Mouse (Mus musculus) kidney, adult 2 months (tissue): ENCODE measurements around the gene Nbl1. TPM values are rescaled to one million over a fixed set of nuclear protein-coding genes. Genes with fewer than 3 reads are reported as not detected.
A peak's percentile ranks its signal among the peaks of the same experiment; 100 is the strongest.

Experiments used
- DNase-seq: peaks from one replicate; pipeline ENCODE4 v3.0.0; 2021
- H3K27ac ChIP-seq: fragments of 200-500 bp; 2 replicates; pipeline ENCODE4 v1.5.1; 2012; ENCODE audit warnings: low read depth, low read length, control low read depth, inconsistent platforms; ENCODE audit not compliant: insufficient read depth
- H3K27me3 ChIP-seq: fragments of 200-500 bp; replicated peaks from 2 replicates; pipeline ENCODE4 v1.6.1; 2012; ENCODE audit warnings: mild to moderate bottlenecking, moderate library complexity, low read length, inconsistent platforms; ENCODE audit not compliant: control insufficient read depth, insufficient read depth
- H3K36me3 ChIP-seq: fragments of 200-500 bp; 2 replicates; pipeline ENCODE4 v1.6.1; 2012; ENCODE audit warnings: mild to moderate bottlenecking, moderate library complexity, low read length, inconsistent platforms; ENCODE audit not compliant: control insufficient read depth, insufficient read depth
- H3K4me1 ChIP-seq: fragments of 200-500 bp; 2 replicates; pipeline ENCODE4 v1.6.1; 2011; ENCODE audit warnings: low read length; ENCODE audit not compliant: control insufficient read depth, insufficient read depth
- H3K4me3 ChIP-seq: fragments of 200-500 bp; 2 replicates; pipeline ENCODE4 v1.5.1; 2011; ENCODE audit warnings: mild to moderate bottlenecking, low read depth, low read length, control low read depth; ENCODE audit not compliant: insufficient read depth
- CTCF ChIP-seq: fragments of 200-500 bp; conservative IDR thresholded peaks from 2 replicates; pipeline ENCODE4 v1.5.1; 2011; ENCODE audit warnings: low read depth, mild to moderate bottlenecking, control low read depth, low read length, moderate library complexity, mixed read lengths; ENCODE audit not compliant: insufficient read depth, insufficient read length
- POLR2A ChIP-seq: fragments of 200-500 bp; IDR thresholded peaks from one replicate; pipeline ENCODE4 v1.6.1; 2011; ENCODE audit warnings: low read depth, low read length, control low read depth
- WGBS: fragments of 180-500 bp; shearing (Covaris S2); methylation state at CpG from one replicate; pipeline ENCODE4 v1.1.7; 2018; 5-methylcytosine and 5-hydroxymethylcytosine counted together
- polyA plus RNA-seq: library from polyadenylated mRNA; depleted of rRNA; stranded (reverse); fragments of >200 nt; gene quantifications from 2 replicates; pipeline ENCODE4 v1.2.3, GENCODE M21; 2012

Nbl1 gene
- polyA plus RNA-seq, 1 experiment = 35.7 TPM

- 78% methylated on average over 8 of the region's 8 CpGs for WGBS
- no peaks in the 10 kb centered on the region for H3K27me3 ChIP-seq
- H3K4me1 ChIP-seq = no peaks in the 10 kb centered on the region
- no peak for DNase-seq
- TF ChIP-seq POLR2A = no peak
- no peak for TF ChIP-seq CTCF
- no peak overlapping the region for H3K4me3 ChIP-seq
- no peaks in the 10 kb centered on the region for H3K36me3 ChIP-seq
- H3K27ac ChIP-seq = no peak overlapping the region
Measured at GRCm38 (mm10) chr4:139100326-139100725, 7.5 kb upstream of the Nbl1 start.

GRCm38 (mm10) chr4:139096201-139096600 lies 3.4 kb upstream of the Nbl1 start:
- Histone ChIP-seq H3K27ac (no peak overlapping the region), H3K36me3 (no peaks in the 10 kb centered on the region), H3K4me3 (no peak overlapping the region), H3K4me1 (0 out of 2 replicates have a peak, but pooled peaks cover 3% of the 10 kb centered on the region), H3K27me3 (no peaks in the 10 kb centered on the region)
- DNase-seq = peak; percentile 25
- WGBS = 20% methylated on average over 5 of the region's 5 CpGs
- TF ChIP-seq POLR2A (no peak), CTCF (no peak)

GRCm38 (mm10) chr4:139095406-139095805 lies 2.6 kb upstream of the Nbl1 start:
- Histone ChIP-seq H3K27me3 (no peaks in the 10 kb centered on the region), H3K4me3 (no peak overlapping the region), H3K36me3 (no peaks in the 10 kb centered on the region), H3K4me1 (0 out of 2 replicates have a peak, but pooled peaks cover 3% of the 10 kb centered on the region), H3K27ac (no peak overlapping the region)
- TF ChIP-seq POLR2A = no peak
- TF ChIP-seq CTCF = no peak
- DNase-seq = peak; percentile 84
- 0% methylated on average over 1 of the region's 1 CpGs for WGBS

- TF ChIP-seq POLR2A (no peak), CTCF (no peak)
- DNase-seq = no peak
- Histone ChIP-seq H3K27me3 (no peaks in the 10 kb centered on the region), H3K4me3 (peak overlapping the region; percentile 59; the same call in 1 of the 2 replicates), H3K4me1 (0 out of 2 replicates have a peak, but pooled peaks cover 3% of the 10 kb centered on the region), H3K27ac (no peak overlapping the region), H3K36me3 (no peaks in the 10 kb centered on the region)
- WGBS = 40% methylated on average over 13 of the region's 13 CpGs
Measured at GRCm38 (mm10) chr4:139093196-139093530, 370 bp upstream of the Nbl1 start.

- H3K4me3 ChIP-seq = peak overlapping the region; percentile 59
Measured at GRCm38 (mm10) chr4:139091478-139092355, 1.1 kb downstream of the Nbl1 start.

GRCm38 (mm10) chr4:139091066-139091465 lies 1.7 kb downstream of the Nbl1 start:
- no peaks in the 10 kb centered on the region for H3K27me3 ChIP-seq
- TF ChIP-seq CTCF = no peak
- TF ChIP-seq POLR2A = no peak
- DNase-seq = no peak
- 0 out of 2 replicates have a peak overlapping the region, but pooled peaks have one; percentile 59 for H3K4me3 ChIP-seq
- 0 out of 2 replicates have a peak, but pooled peaks cover 3% of the 10 kb centered on the region for H3K4me1 ChIP-seq
- H3K36me3 ChIP-seq = no peaks in the 10 kb centered on the region
- WGBS = 82% methylated on average over 7 of the region's 7 CpGs
- no peak overlapping the region for H3K27ac ChIP-seq

More at GRCm38 (mm10) chr4:139091478-139092355, 1.1 kb downstream of the Nbl1 start:
- TF ChIP-seq CTCF (no peak), POLR2A (no peak)
- Histone ChIP-seq H3K4me1 (0 out of 2 replicates have a peak, but pooled peaks cover 3% of the 10 kb centered on the region), H3K27me3 (no peaks in the 10 kb centered on the region), H3K27ac (no peak overlapping the region), H3K36me3 (no peaks in the 10 kb centered on the region)
- DNase-seq = no peak
- 20% methylated on average over 28 of the region's 28 CpGs for WGBS

- 82% methylated on average over 15 of the region's 15 CpGs for WGBS
- Histone ChIP-seq H3K27ac (no peak overlapping the region), H3K4me1 (0 out of 2 replicates have a peak, but pooled peaks cover 3% of the 10 kb centered on the region), H3K4me3 (no peak overlapping the region), H3K36me3 (no peaks in the 10 kb centered on the region), H3K27me3 (no peaks in the 10 kb centered on the region)
- TF ChIP-seq POLR2A (no peak), CTCF (no peak)
- DNase-seq = no peak
Measured at GRCm38 (mm10) chr4:139090303-139090940, 2.4 kb downstream of the Nbl1 start.
